Mouse (Mus musculus) neural tube, embryonic 10.5 days (tissue): Measurements from ENCODE around the gene C1ql4.

Experiments used
- DNase-seq: peaks from one replicate; pipeline ENCODE4 v3.0.0-alpha.2; 2017; ENCODE audit warnings: low spot score; ENCODE audit errors: extremely low spot score

Gene C1ql4

GRCm38 (mm10) chr15:99099139-99099556, 11.5 kb upstream of the C1ql4 start:
- peak; percentile 76 for DNase-seq

GRCm38 (mm10) chr15:99098493-99098861, 10.9 kb upstream of the C1ql4 start:
- DNase-seq, result peak; percentile 64

GRCm38 (mm10) chr15:99097840-99098492, 10.3 kb upstream of the C1ql4 start:
- peak; percentile 66 for DNase-seq

- DNase-seq, result peak; percentile 74
These were observed 9.3 kb upstream of the C1ql4 start for GRCm38 (mm10) chr15:99096831-99097500.

GRCm38 (mm10) chr15:99096061-99096793, 8.6 kb upstream of the C1ql4 start:
- no peak for DNase-seq

GRCm38 (mm10) chr15:99095356-99095755, 7.7 kb upstream of the C1ql4 start:
- DNase-seq, result peak; percentile 50

- peak; percentile 78 for DNase-seq
These were observed 7.1 kb upstream of the C1ql4 start for GRCm38 (mm10) chr15:99094631-99095270.

GRCm38 (mm10) chr15:99093291-99094258, 6.0 kb upstream of the C1ql4 start:
- peak; percentile 85 for DNase-seq

- DNase-seq, result peak; percentile 46
These were observed 5.3 kb upstream of the C1ql4 start, which contains the start of gene Dnajc22 for GRCm38 (mm10) chr15:99092870-99093269. TSS of gene Dnajc22 (plus strand) at chr15:99093170.

- DNase-seq, result no peak
These were observed 1.5 kb upstream of the C1ql4 start for GRCm38 (mm10) chr15:99089069-99089468.

- peak; percentile 86 for DNase-seq
These were observed 675 bp upstream of the C1ql4 start for GRCm38 (mm10) chr15:99088292-99088691.

- DNase-seq, result no peak
These were observed 1.6 kb downstream of the C1ql4 start for GRCm38 (mm10) chr15:99085997-99086396.

- no peak for DNase-seq
These were observed 3.0 kb downstream of the C1ql4 start for GRCm38 (mm10) chr15:99084618-99085017.

GRCm38 (mm10) chr15:99083867-99084557, 3.6 kb downstream of the C1ql4 start:
- DNase-seq, result no peak

- DNase-seq, result no peak
These were observed 4.4 kb downstream of the C1ql4 start for GRCm38 (mm10) chr15:99083258-99083657.

GRCm38 (mm10) chr15:99082840-99083239, 4.8 kb downstream of the C1ql4 start:
- DNase-seq, result no peak

- DNase-seq, result no peak
These were observed 5.3 kb downstream of the C1ql4 start for GRCm38 (mm10) chr15:99082322-99082721.

- DNase-seq, result no peak
These were observed 7.8 kb downstream of the C1ql4 start for GRCm38 (mm10) chr15:99079804-99080203.

GRCm38 (mm10) chr15:99078181-99078910, 9.3 kb downstream of the C1ql4 start:
- DNase-seq, result no peak
